Mouse (Mus musculus) limb, embryonic 14.5 days (tissue): ENCODE measurements around the gene Tsr1. TPM values are rescaled to one million over a fixed set of nuclear protein-coding genes. Genes with fewer than 3 reads are reported as not detected.
A peak's percentile ranks its signal among the peaks of the same experiment; 100 is the strongest.

Experiments
- ATAC-seq: fragments of 200-750 bp; cut with Nextera tagmentation; 2 replicates; pipeline ENCODE4 v1.8.0; 2017; ENCODE audit warnings: low read depth, moderate number of reproducible peaks, moderate TSS enrichment; ENCODE audit not compliant: low FRiP score
- DNase-seq: peaks from one replicate; pipeline ENCODE4 v3.0.0-alpha.2; 2015; ENCODE audit warnings: low spot score
- H3K27ac ChIP-seq: fragments of 300-500 bp; sonication (generic); replicated peaks from 2 replicates; pipeline ENCODE4 v1.5.1; 2014; ENCODE audit warnings: low read depth, mild to moderate bottlenecking, low read length, moderate library complexity, mixed read lengths
- H3K27me3 ChIP-seq: fragments of 300-500 bp; sonication (generic); 2 replicates; pipeline ENCODE4 v1.6.1; 2014; ENCODE audit warnings: low read length, mixed read lengths; ENCODE audit not compliant: control insufficient read depth, insufficient read depth
- H3K36me3 ChIP-seq: fragments of 300-500 bp; sonication (generic); 2 replicates; pipeline ENCODE4 v1.6.1; 2014; ENCODE audit warnings: mild to moderate bottlenecking, low read length, moderate library complexity, mixed read lengths; ENCODE audit not compliant: control insufficient read depth, insufficient read depth
- H3K4me1 ChIP-seq: fragments of 300-500 bp; sonication (generic); 2 replicates; pipeline ENCODE4 v1.6.1; 2014; ENCODE audit warnings: antibody characterized with exemption, low read length, mixed read lengths; ENCODE audit not compliant: control insufficient read depth, insufficient read depth
- H3K4me2 ChIP-seq: fragments of 300-500 bp; sonication (generic); replicated peaks from 2 replicates; pipeline ENCODE4 v1.6.1; 2014; ENCODE audit warnings: low read depth, mild to moderate bottlenecking, low read length, moderate library complexity; ENCODE audit not compliant: severe bottlenecking
- H3K4me3 ChIP-seq: fragments of 300-500 bp; sonication (generic); replicated peaks from 2 replicates; pipeline ENCODE4 v1.5.1; 2014; ENCODE audit warnings: low read length
- H3K9ac ChIP-seq: fragments of 300-500 bp; sonication (generic); 2 replicates; pipeline ENCODE4 v1.6.1; 2014; ENCODE audit warnings: mild to moderate bottlenecking, low read depth, low read length, moderate library complexity; ENCODE audit not compliant: severe bottlenecking
- H3K9me3 ChIP-seq: fragments of 300-500 bp; sonication (generic); 2 replicates; pipeline ENCODE4 v1.6.1; 2016; ENCODE audit warnings: low read length; ENCODE audit not compliant: control insufficient read depth
- POLR2A ChIP-seq: fragments of 200-500 bp; IDR thresholded peaks from 2 replicates; pipeline ENCODE4 v1.8.0; 2012; ENCODE audit warnings: inconsistent platforms, mild to moderate bottlenecking, moderate library complexity, borderline replicate concordance; ENCODE audit not compliant: insufficient read depth, insufficient read length; ENCODE audit errors: extremely low read depth
- WGBS: fragments of 180-500 bp; shearing (Covaris S2); extraction: QIAGEN DNeasy Blood & Tissue Kit; methylation state at CpG from one replicate; pipeline ENCODE4 v1.1.7; 2014; 5-methylcytosine and 5-hydroxymethylcytosine counted together
- polyA plus RNA-seq, 2 experiments: library from polyadenylated mRNA; depleted of rRNA in 1 of 2; stranded (reverse) in 1 of 2; unstranded in 1 of 2; fragments of >200 nt; fragmentation: Nextera tagmentation in 1 of 2; extraction: Ambion mirVana in 1 of 2; gene quantifications; 2 replicates each; pipeline versions ENCODE4 v1.2.1 to v1.2.3; 2012 to 2014

Tsr1 gene
- polyA plus RNA-seq, 2 experiments: 37.0 to 49.6 TPM

- Histone ChIP-seq H3K27me3 (no peaks in the 10 kb centered on the region), H3K4me1 (no peaks in the 10 kb centered on the region), H3K4me3 (no peak overlapping the region), H3K4me2 (no peak overlapping the region), H3K27ac (no peak overlapping the region), H3K9ac (no peak overlapping the region), H3K9me3 (no peaks in the 10 kb centered on the region), H3K36me3 (peaks cover 27% of the 10 kb centered on the region)
- ATAC-seq (no peak), DNase-seq (no peak)
- WGBS: 88% methylated on average over 3 of the region's 3 CpGs
- no peak for TF ChIP-seq POLR2A
Measured at GRCm38 (mm10) chr11:74912492-74912891, 14.6 kb downstream of the Tsr1 start.

- Histone ChIP-seq H3K27me3 (no peaks in the 10 kb centered on the region), H3K4me3 (no peak overlapping the region), H3K9me3 (no peaks in the 10 kb centered on the region), H3K36me3 (peaks cover 19% of the 10 kb centered on the region), H3K27ac (no peak overlapping the region), H3K4me1 (no peaks in the 10 kb centered on the region; the same call in 1 of the 2 replicates), H3K9ac (no peak overlapping the region), H3K4me2 (no peak overlapping the region)
- ATAC-seq: no peak
- no peak for TF ChIP-seq POLR2A
- WGBS: 53% methylated on average over 6 of the region's 6 CpGs
- no peak for DNase-seq
Measured at GRCm38 (mm10) chr11:74919249-74919648, 21.4 kb downstream of the Tsr1 start.

GRCm38 (mm10) chr11:74924149-74924548, 26.3 kb downstream of the Tsr1 start:
- Histone ChIP-seq H3K9ac (no peak overlapping the region), H3K36me3 (peaks cover 7% of the 10 kb centered on the region), H3K27ac (no peak overlapping the region), H3K4me2 (no peak overlapping the region), H3K27me3 (no peaks in the 10 kb centered on the region), H3K4me1 (peaks cover 15% of the 10 kb centered on the region), H3K9me3 (no peaks in the 10 kb centered on the region), H3K4me3 (no peak overlapping the region)
- TF ChIP-seq POLR2A: no peak
- DNase-seq (peak; percentile 13), ATAC-seq (no peak)
- 65% methylated on average over 4 of the region's 4 CpGs for WGBS

- under 1% methylated on average over 74 of the region's 88 CpGs for WGBS
- ATAC-seq: peak; percentile 95
- H3K36me3 ChIP-seq: peaks cover 19% of the 10 kb centered on the region
- peak within 1 kb of the TSS; percentile 87 for H3K9ac ChIP-seq
- H3K4me2 ChIP-seq: peak within 1 kb of the TSS; percentile 61
- no peaks in the 10 kb centered on the region for H3K9me3 ChIP-seq
- peak; percentile 94 for DNase-seq
- peak within 1 kb of the TSS; percentile 89 for H3K4me3 ChIP-seq
- 0 out of 2 replicates have a peak, but pooled peaks have one; percentile 44 for TF ChIP-seq POLR2A
- H3K4me1 ChIP-seq: peaks cover 15% of the 10 kb centered on the region
- no peaks in the 10 kb centered on the region for H3K27me3 ChIP-seq
- H3K27ac ChIP-seq: peak within 1 kb of the TSS; percentile 96
Measured at GRCm38 (mm10) chr11:74925577-74926387, 27.9 kb downstream of the Tsr1 start, which contains the start of the genes Smg6 and Srr. Gene Smg6, plus strand, starts transcription at chr11:74925823. Gene Srr, minus strand, starts transcription at chr11:74925948.

GRCm38 (mm10) chr11:74926388-74927005, 28.6 kb downstream of the Tsr1 start:
- peaks cover 21% of the 10 kb centered on the region for H3K36me3 ChIP-seq
- no peaks in the 10 kb centered on the region for H3K27me3 ChIP-seq
- H3K4me2 ChIP-seq: peak overlapping the region; percentile 61
- peaks cover 15% of the 10 kb centered on the region for H3K4me1 ChIP-seq
- ATAC-seq (peak; percentile 10), DNase-seq (peak; percentile 6)
- peak overlapping the region; percentile 96 for H3K27ac ChIP-seq
- peak overlapping the region; percentile 87 for H3K9ac ChIP-seq
- TF ChIP-seq POLR2A: no peak
- WGBS: 7% methylated on average over 11 of the region's 11 CpGs
- no peaks in the 10 kb centered on the region for H3K9me3 ChIP-seq
- H3K4me3 ChIP-seq: peak overlapping the region; percentile 89
